Mouse (Mus musculus) heart, postnatal 0 days (tissue): ENCODE results near the gene Fbxo4. TPM values are rescaled to one million over a fixed set of nuclear protein-coding genes. Genes with fewer than 3 reads are reported as not detected.

Experiments
- ATAC-seq: fragments of 200-750 bp; cut with Nextera tagmentation; 2 replicates; pipeline ENCODE4 v1.8.0; 2017; ENCODE audit warnings: low read depth, moderate number of reproducible peaks, moderate library complexity; ENCODE audit not compliant: insufficient read depth
- DNase-seq: peaks from one replicate; pipeline ENCODE4 v3.0.0-alpha.2; 2016; ENCODE audit warnings: low spot score
- H3K27ac ChIP-seq: fragments of 300-500 bp; sonication (generic); 2 replicates; pipeline ENCODE4 v1.5.1; 2014; ENCODE audit warnings: low read depth, mild to moderate bottlenecking
- H3K27me3 ChIP-seq: fragments of 300-500 bp; sonication (generic); 2 replicates; pipeline ENCODE4 v1.6.1; 2014; ENCODE audit warnings: low read length, mixed read lengths; ENCODE audit not compliant: control insufficient read depth, insufficient read depth
- H3K36me3 ChIP-seq: fragments of 300-500 bp; sonication (generic); replicated peaks from 2 replicates; pipeline ENCODE4 v1.6.1; 2014; ENCODE audit warnings: low read length, mixed read lengths; ENCODE audit not compliant: control insufficient read depth, insufficient read depth
- H3K4me1 ChIP-seq: fragments of 300-500 bp; sonication (generic); 2 replicates; pipeline ENCODE4 v1.6.1; 2014; ENCODE audit warnings: antibody characterized with exemption; ENCODE audit not compliant: control insufficient read depth, insufficient read depth
- H3K4me2 ChIP-seq: fragments of 300-500 bp; sonication (generic); 2 replicates; pipeline ENCODE4 v1.6.1; 2014; ENCODE audit warnings: low read depth, mild to moderate bottlenecking, low read length, moderate library complexity
- H3K4me3 ChIP-seq: fragments of 300-500 bp; sonication (generic); 2 replicates; pipeline ENCODE4 v1.5.1; 2014; ENCODE audit warnings: low read depth, low read length
- H3K9ac ChIP-seq: fragments of 300-500 bp; sonication (generic); replicated peaks from 2 replicates; pipeline ENCODE4 v1.6.1; 2014; ENCODE audit warnings: low read depth, low read length, mixed read lengths
- H3K9me3 ChIP-seq: fragments of 300-500 bp; sonication (generic); replicated peaks from 2 replicates; pipeline ENCODE4 v1.6.1; 2016; ENCODE audit warnings: low read length; ENCODE audit not compliant: control insufficient read depth
- CTCF ChIP-seq: IDR thresholded peaks from 2 replicates; pipeline ENCODE4 v1.5.1; 2016; ENCODE audit warnings: antibody characterized with exemption, control low read depth, low read depth
- EP300 ChIP-seq: IDR thresholded peaks from 2 replicates; pipeline ENCODE4 v1.6.1; 2016; ENCODE audit warnings: antibody characterized with exemption, low read depth
- WGBS: fragments of 180-500 bp; shearing (Covaris S2); extraction: QIAGEN DNeasy Blood & Tissue Kit; methylation state at CpG from one replicate; pipeline ENCODE4 v1.1.7; 2014; 5-methylcytosine and 5-hydroxymethylcytosine counted together
- polyA plus RNA-seq: library from polyadenylated mRNA; unstranded; fragments of >200 nt; fragmentation: Nextera tagmentation; extraction: Ambion mirVana; gene quantifications from 2 replicates; pipeline ENCODE4 v1.2.1, GENCODE M21; 2015
- total RNA-seq: library from RNA; depleted of rRNA; stranded (reverse); fragments of >200 nt; gene quantifications from 2 replicates; pipeline ENCODE4 v1.2.3, GENCODE M21; 2014; ENCODE audit warnings: low replicate concordance

Fbxo4 gene
- total and polyA plus RNA-seq, 2 experiments from 2014 or later: 16.5 to 16.6 TPM

- ATAC-seq: no peak
- H3K4me3 ChIP-seq: no peak overlapping the region
- WGBS: 49% methylated on average over 2 of the region's 2 CpGs
- no peak for DNase-seq
- H3K27ac ChIP-seq: no peak overlapping the region
- H3K9me3 ChIP-seq: no peaks in the 10 kb centered on the region
- no peak overlapping the region for H3K9ac ChIP-seq
- TF ChIP-seq EP300 (no peak), CTCF (no peak)
- H3K36me3 ChIP-seq: no peaks in the 10 kb centered on the region
- H3K4me1 ChIP-seq: no peaks in the 10 kb centered on the region
- H3K4me2 ChIP-seq: no peak overlapping the region
- H3K27me3 ChIP-seq: no peaks in the 10 kb centered on the region
Measured at GRCm38 (mm10) chr15:4013873-4014272, 34.5 kb upstream of the Fbxo4 start.

GRCm38 (mm10) chr15:4000536-4000935 is 21.2 kb upstream of the Fbxo4 start:
- Histone ChIP-seq H3K27ac (no peak overlapping the region), H3K27me3 (no peaks in the 10 kb centered on the region), H3K9ac (no peak overlapping the region), H3K4me1 (no peaks in the 10 kb centered on the region), H3K4me3 (no peak overlapping the region), H3K9me3 (0 out of 2 replicates have a peak, but pooled peaks cover 4% of the 10 kb centered on the region), H3K4me2 (no peak overlapping the region), H3K36me3 (no peaks in the 10 kb centered on the region)
- TF ChIP-seq EP300 (no peak), CTCF (no peak)
- no peak for ATAC-seq
- DNase-seq: no peak
- 66% methylated on average over 2 of the region's 2 CpGs for WGBS

- WGBS: 66% methylated on average over 2 of the region's 2 CpGs
- TF ChIP-seq CTCF: no peak
- no peak for TF ChIP-seq EP300
- no peak overlapping the region for H3K4me2 ChIP-seq
Measured at GRCm38 (mm10) chr15:3999144-3999543, 19.8 kb upstream of the Fbxo4 start.

GRCm38 (mm10) chr15:3996267-3997010 is 17.1 kb upstream of the Fbxo4 start:
- peak overlapping the region; percentile 97 for H3K27ac ChIP-seq
- peak; percentile 0; the same call in 1 of the 2 replicates for ATAC-seq
- WGBS: 17% methylated on average over 14 of the region's 14 CpGs

More at GRCm38 (mm10) chr15:3999144-3999543, 19.8 kb upstream of the Fbxo4 start:
- H3K27me3 ChIP-seq: no peaks in the 10 kb centered on the region
- no peaks in the 10 kb centered on the region for H3K36me3 ChIP-seq
- H3K27ac ChIP-seq: no peak overlapping the region
- ATAC-seq (no peak), DNase-seq (no peak)
- H3K4me1 ChIP-seq: 0 out of 2 replicates have a peak, but pooled peaks cover 5% of the 10 kb centered on the region
- H3K9ac ChIP-seq: no peak overlapping the region
- H3K4me3 ChIP-seq: no peak overlapping the region
- no peaks in the 10 kb centered on the region for H3K9me3 ChIP-seq

GRCm38 (mm10) chr15:3995448-3996266 is 16.3 kb upstream of the Fbxo4 start, which contains the start of gene AW549877:
AW549877 (minus strand) TSS chr15:3995744.
- Histone ChIP-seq H3K9ac (peak within 1 kb of the TSS; percentile 70), H3K4me2 (peak within 1 kb of the TSS; percentile 66), H3K27ac (peak within 1 kb of the TSS; percentile 97), H3K9me3 (no peaks in the 10 kb centered on the region), H3K4me1 (0 out of 2 replicates have a peak, but pooled peaks cover 5% of the 10 kb centered on the region), H3K4me3 (peak within 1 kb of the TSS; percentile 63), H3K27me3 (no peaks in the 10 kb centered on the region), H3K36me3 (peaks cover 15% of the 10 kb centered on the region)
- WGBS: under 1% methylated on average over 60 of the region's 61 CpGs
- peak; percentile 98 for ATAC-seq
- no peak for TF ChIP-seq CTCF
- TF ChIP-seq EP300: peak; percentile 95; the same call in 1 of the 2 replicates
- DNase-seq: peak; percentile 100

More at GRCm38 (mm10) chr15:3996267-3997010, 17.1 kb upstream of the Fbxo4 start:
- H3K4me1 ChIP-seq: 0 out of 2 replicates have a peak, but pooled peaks cover 5% of the 10 kb centered on the region
- no peak for DNase-seq
- peaks cover 7% of the 10 kb centered on the region for H3K36me3 ChIP-seq
- no peaks in the 10 kb centered on the region for H3K27me3 ChIP-seq
- H3K9ac ChIP-seq: peak overlapping the region; percentile 57
- H3K9me3 ChIP-seq: no peaks in the 10 kb centered on the region
- H3K4me2 ChIP-seq: peak overlapping the region; percentile 66
- TF ChIP-seq EP300 (no peak), CTCF (no peak)
- H3K4me3 ChIP-seq: peak overlapping the region; percentile 46
